Mouse (Mus musculus) heart, postnatal 0 days (tissue): ENCODE data around the gene Ttll13.

Experiments used
- CTCF ChIP-seq: IDR thresholded peaks from 2 replicates; pipeline ENCODE4 v1.5.1; 2016; ENCODE audit warnings: antibody characterized with exemption, control low read depth, low read depth
- EP300 ChIP-seq: IDR thresholded peaks from 2 replicates; pipeline ENCODE4 v1.6.1; 2016; ENCODE audit warnings: antibody characterized with exemption, low read depth

DNA sequence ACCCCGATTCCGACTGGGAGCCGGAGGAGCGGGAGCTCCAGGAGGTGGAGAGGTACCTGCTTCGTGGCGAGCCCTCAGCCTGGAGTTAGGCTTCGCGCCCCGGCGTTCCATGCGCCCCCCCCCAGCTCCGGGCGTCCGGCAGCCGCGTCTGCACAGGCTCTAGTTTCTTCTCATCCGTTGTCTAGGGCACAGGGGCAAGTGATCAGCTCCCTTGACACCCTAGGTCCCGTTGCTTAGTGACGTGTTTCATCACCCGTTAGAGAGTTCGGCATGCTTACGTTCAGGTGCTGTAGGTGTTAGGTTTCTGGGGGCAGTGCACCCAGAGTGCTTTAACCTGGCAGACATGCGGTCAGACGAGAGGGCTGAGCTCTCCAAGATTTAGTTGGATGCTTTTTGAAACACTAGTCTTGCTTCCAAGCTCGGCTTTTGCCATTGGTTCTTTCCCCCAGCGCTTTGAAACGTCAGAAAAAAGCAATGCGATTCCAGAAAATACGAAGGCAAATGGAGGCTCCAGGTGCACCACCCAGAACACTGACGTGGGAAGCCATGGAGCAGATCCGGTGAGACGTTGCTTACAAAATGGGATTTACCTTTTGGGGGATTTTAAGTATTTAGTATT is 15.3 kb downstream of the Ttll13 start:
- no peak for TF ChIP-seq CTCF
- no peak for TF ChIP-seq EP300
